Mouse (Mus musculus) megakaryocyte progenitor cell, adult 5-6 weeks (primary cell): Measurements from ENCODE around the gene Gm128. TPM values are rescaled to one million over a fixed set of nuclear protein-coding genes. Genes with fewer than 3 reads are reported as not detected.

ENCODE experiments used
- ATAC-seq: replicated peaks from 2 replicates; pipeline ENCODE4 v1.8.0; 2016; ENCODE audit warnings: mild to moderate bottlenecking, moderate TSS enrichment, inconsistent platforms; ENCODE audit not compliant: poor library complexity
- total RNA-seq, 2 experiments: library from RNA; stranded (forward) in 1 of 2; stranded (reverse) in 1 of 2; fragments of 157-497, 149-512 nt in 1 of 2; fragments of 200-1000 nt in 1 of 2; gene quantifications; 2 replicates each; pipeline versions ENCODE4 v1.2.3 to v1.2.4; 2015 to 2017

Gm128 gene
- total RNA-seq, 2 experiments from 2014 or later: 0.46 to 1.4 TPM

DNA sequence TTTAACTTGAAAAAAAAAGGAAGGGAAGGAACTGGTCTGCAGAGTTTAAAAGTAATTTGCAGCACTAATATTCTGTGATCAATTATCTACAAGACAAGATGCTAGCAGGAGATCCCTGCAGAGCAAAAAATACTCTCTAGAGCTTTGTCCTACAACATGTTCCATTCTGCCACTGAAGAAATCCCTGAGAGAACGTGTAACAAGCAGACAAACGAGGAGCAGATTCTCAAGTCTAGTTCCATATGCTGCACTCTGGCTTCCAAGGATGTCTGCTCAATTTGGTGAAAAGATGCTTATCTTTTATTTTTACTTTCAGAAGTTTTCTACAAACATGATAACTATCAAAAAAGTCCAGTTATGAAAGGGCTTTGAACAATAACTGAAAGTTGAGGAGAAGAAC is 40.8 kb downstream of the Gm128 start:
- ATAC-seq: no peak

GRCm38 (mm10) chr3:95200132-95200531 is 41.3 kb downstream of the Gm128 start:
- no peak for ATAC-seq

DNA sequence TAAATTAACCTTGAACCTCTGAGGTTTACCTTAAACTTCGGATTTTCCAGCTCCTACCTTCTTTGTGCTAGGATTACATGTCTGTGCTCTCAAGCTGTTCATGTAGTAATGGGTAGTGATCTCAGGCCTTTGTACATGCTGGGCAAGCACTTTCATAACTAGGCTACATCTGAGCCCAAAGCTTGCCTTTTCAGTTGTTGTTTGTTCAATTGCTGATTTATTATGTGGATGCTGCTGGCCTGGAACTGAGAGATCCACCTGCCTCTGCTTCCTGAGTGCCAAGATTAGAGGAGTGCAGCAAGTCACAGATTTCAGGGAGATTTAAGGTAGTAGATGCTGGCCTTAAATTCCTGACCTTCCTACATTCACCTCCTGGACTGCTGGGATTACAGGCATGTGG is 42.3 kb downstream of the Gm128 start:
- no peak for ATAC-seq

DNA sequence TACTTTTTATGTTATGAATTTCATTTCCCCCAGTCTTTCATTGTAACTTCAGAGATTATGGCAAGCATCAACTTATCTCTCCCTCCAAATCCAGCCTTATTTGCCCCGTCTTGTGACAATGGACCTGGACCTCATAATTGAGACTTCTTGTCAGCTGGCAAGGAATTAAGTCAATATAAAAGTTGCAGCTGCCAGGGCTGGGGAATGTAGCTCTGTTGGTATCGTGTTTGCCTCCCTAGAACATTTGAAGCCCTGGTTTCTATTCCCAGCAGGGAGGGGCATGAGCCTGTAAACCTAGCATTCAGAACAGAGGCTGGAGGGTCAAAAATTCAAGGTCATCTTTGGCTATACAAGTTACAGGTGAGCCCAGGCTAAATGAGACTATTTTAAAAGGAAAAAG is 45.6 kb downstream of the Gm128 start:
- ATAC-seq: no peak

GRCm38 (mm10) chr3:95194721-95195135 is 46.7 kb downstream of the Gm128 start:
- no peak for ATAC-seq

Other genes with a start within 250 kb of the Gm128 start
- 15.8 and 21.5 TPM in 2 replicates for gene Zfp687, start 226.2 kb downstream of the Gm128 start, total RNA-seq (2015)
- gene Zfp687, start 226.2 kb downstream of the Gm128 start, total RNA-seq (2017): 19.6 and 21.3 TPM in 2 replicates
- 91.5 and 116 TPM in 2 replicates for gene Psmd4, start 199.0 kb downstream of the Gm128 start, total RNA-seq (2015)
- 233 and 245 TPM in 2 replicates for gene Psmd4, start 199.0 kb downstream of the Gm128 start, total RNA-seq (2017)
- 16.3 and 21.0 TPM in 2 replicates for gene Pip5k1a, start 134.7 kb downstream of the Gm128 start, total RNA-seq (2015)
- gene Pip5k1a, start 134.7 kb downstream of the Gm128 start, total RNA-seq (2017): 15.5 and 21.8 TPM in 2 replicates
- gene Vps72, start 130.6 kb downstream of the Gm128 start, total RNA-seq (2015): 40.4 and 47.6 TPM in 2 replicates
- 97.9 and 124 TPM in 2 replicates for gene Vps72, start 130.6 kb downstream of the Gm128 start, total RNA-seq (2017)
- gene Tmod4, start 117.1 kb downstream of the Gm128 start, total RNA-seq (2015): 1.1 and 2.6 TPM in 2 replicates
- 2.3 and 2.5 TPM in 2 replicates for gene Tmod4, start 117.1 kb downstream of the Gm128 start, total RNA-seq (2017)
- gene Scnm1, start 107.6 kb downstream of the Gm128 start, total RNA-seq (2015): 43.4 and 45.8 TPM in 2 replicates
- 66.0 and 85.7 TPM in 2 replicates for gene Scnm1, start 107.6 kb downstream of the Gm128 start, total RNA-seq (2017)
- gene Lysmd1, start 107.5 kb downstream of the Gm128 start, total RNA-seq (2015): 3.1 and 3.6 TPM in 2 replicates
- 3.8 and 4.3 TPM in 2 replicates for gene Lysmd1, start 107.5 kb downstream of the Gm128 start, total RNA-seq (2017)
- gene Tnfaip8l2, start 99.2 kb downstream of the Gm128 start, total RNA-seq (2015): 17.9 and 18.7 TPM in 2 replicates
- gene Tnfaip8l2, start 99.2 kb downstream of the Gm128 start, total RNA-seq (2017): 17.8 and 25.1 TPM in 2 replicates
- gene Sema6c, start 81.1 kb downstream of the Gm128 start, total RNA-seq (2015): 0.05 and 0.07 TPM in 2 replicates
- not detected in 2 replicates for gene Sema6c, start 81.1 kb downstream of the Gm128 start, total RNA-seq (2017)
- gene Gabpb2, start 23.7 kb downstream of the Gm128 start, total RNA-seq (2015): 28.5 and 29.3 TPM in 2 replicates
- gene Gabpb2, start 23.7 kb downstream of the Gm128 start, total RNA-seq (2017): 43.1 and 57.7 TPM in 2 replicates
- gene Cdc42se1, start 12.9 kb downstream of the Gm128 start, total RNA-seq (2015): 56.2 and 56.7 TPM in 2 replicates
- 52.5 and 60.3 TPM in 2 replicates for gene Cdc42se1, start 12.9 kb downstream of the Gm128 start, total RNA-seq (2017)
- 4.6 and 5.8 TPM in 2 replicates for gene Mllt11, start 9.4 kb downstream of the Gm128 start, total RNA-seq (2015)
- gene Mllt11, start 9.4 kb downstream of the Gm128 start, total RNA-seq (2017): 4.9 and 5.5 TPM in 2 replicates
- gene Bnipl, start 9.6 kb upstream of the Gm128 start, total RNA-seq (2015): not detected in 2 replicates
- not detected in 2 replicates for gene Bnipl, start 9.6 kb upstream of the Gm128 start, total RNA-seq (2017)
- 30.9 and 33.2 TPM in 2 replicates for gene Mindy1, start 39.7 kb upstream of the Gm128 start, total RNA-seq (2015)
- 22.7 and 23.6 TPM in 2 replicates for gene Mindy1, start 39.7 kb upstream of the Gm128 start, total RNA-seq (2017)
- 14.8 and 15.2 TPM in 2 replicates for gene Prune1, start 40.5 kb upstream of the Gm128 start, total RNA-seq (2015)
- gene Prune1, start 40.5 kb upstream of the Gm128 start, total RNA-seq (2017): 7.8 and 11.8 TPM in 2 replicates
- 11.2 and 15.9 TPM in 2 replicates for gene Anxa9, start 65.6 kb upstream of the Gm128 start, total RNA-seq (2015)
- 5.5 and 7.0 TPM in 2 replicates for gene Anxa9, start 65.6 kb upstream of the Gm128 start, total RNA-seq (2017)
- gene Cers2, start 73.2 kb upstream of the Gm128 start, total RNA-seq (2015): 193 and 203 TPM in 2 replicates
- 91.3 and 98.4 TPM in 2 replicates for gene Cers2, start 73.2 kb upstream of the Gm128 start, total RNA-seq (2017)
- gene Setdb1, start 115.6 kb upstream of the Gm128 start, total RNA-seq (2015): 37.0 and 37.8 TPM in 2 replicates
- gene Setdb1, start 115.6 kb upstream of the Gm128 start, total RNA-seq (2017): 31.5 and 34.7 TPM in 2 replicates
- gene 4930558C23Rik, start 161.2 kb upstream of the Gm128 start, total RNA-seq (2015): not detected in 2 replicates
- gene 4930558C23Rik, start 161.2 kb upstream of the Gm128 start, total RNA-seq (2017): not detected in 2 replicates
- gene Arnt, start 192.8 kb upstream of the Gm128 start, total RNA-seq (2015): 19.3 and 23.6 TPM in 2 replicates
- 14.7 and 21.4 TPM in 2 replicates for gene Arnt, start 192.8 kb upstream of the Gm128 start, total RNA-seq (2017)